Mouse (Mus musculus): Measurements from ENCODE around the gene Gm20815. TPM values are rescaled to one million over a fixed set of nuclear protein-coding genes. Genes with fewer than 3 reads are reported as not detected.
"Not testable (repeated sequence)": the region's sequence is repeated elsewhere in the genome, so short reads cannot be mapped to it uniquely, and the experiment has no call there.

Gene Gm20815
- polyA plus RNA-seq (2017; shearing (Covaris generic)) = not detected

GRCm38 (mm10) chrY:8835069-8835468, at the start of gene Gm20815:
Gene Gm20815, minus strand, starts transcription at chrY:8835169.
- ATAC-seq = not testable (repeated sequence)

All from activated CD4-positive, CD25-positive, alpha-beta regulatory T cell, adult 4 months (primary cell).